Mouse (Mus musculus) liver, adult 2 months (tissue): ENCODE results near the gene Atp6v0e. TPM values are rescaled to one million over a fixed set of nuclear protein-coding genes. Genes with fewer than 3 reads are reported as not detected.

Experiments
- DNase-seq: peaks from one replicate; pipeline ENCODE4 v3.0.0-alpha.2; 2011; ENCODE audit warnings: low read depth, low spot score; ENCODE audit errors: extremely low read depth
- H3K27ac ChIP-seq: fragments of 200-500 bp; replicated peaks from 2 replicates; pipeline ENCODE4 v1.5.1; 2012; ENCODE audit warnings: low read depth, mild to moderate bottlenecking, control low read depth, inconsistent platforms, low read length; ENCODE audit not compliant: insufficient read depth
- H3K27me3 ChIP-seq: fragments of 200-500 bp; 2 replicates; pipeline ENCODE4 v1.6.1; 2012; ENCODE audit warnings: mild to moderate bottlenecking, moderate library complexity, low read length, inconsistent platforms; ENCODE audit not compliant: control insufficient read depth, insufficient read depth
- H3K36me3 ChIP-seq: fragments of 200-500 bp; 2 replicates; pipeline ENCODE4 v1.6.1; 2012; ENCODE audit warnings: low read length, inconsistent platforms; ENCODE audit not compliant: control insufficient read depth, insufficient read depth
- H3K4me1 ChIP-seq: fragments of 200-500 bp; 2 replicates; pipeline ENCODE4 v1.6.1; 2011; ENCODE audit warnings: low read length; ENCODE audit not compliant: control insufficient read depth, insufficient read depth
- H3K4me3 ChIP-seq: fragments of 200-500 bp; 2 replicates; pipeline ENCODE4 v1.5.1; 2011; ENCODE audit warnings: low read depth, mild to moderate bottlenecking, control low read depth, low read length, moderate library complexity; ENCODE audit not compliant: insufficient read depth
- H3K79me2 ChIP-seq: fragments of 200-500 bp; 2 replicates; pipeline ENCODE4 v1.6.1; 2012; ENCODE audit warnings: inconsistent platforms, mild to moderate bottlenecking, low read length, moderate library complexity; ENCODE audit not compliant: control insufficient read depth, insufficient read depth
- H3K9ac ChIP-seq: fragments of 200-500 bp; 2 replicates; pipeline ENCODE4 v1.6.1; 2012; ENCODE audit warnings: low read depth, mild to moderate bottlenecking, control low read depth, inconsistent platforms, low read length
- CTCF ChIP-seq: fragments of 200-500 bp; IDR thresholded peaks from 2 replicates; pipeline ENCODE4 v1.5.1; 2011; ENCODE audit warnings: low read depth, low read length, control low read depth
- POLR2A ChIP-seq: fragments of 200-500 bp; IDR thresholded peaks from 2 replicates; pipeline ENCODE4 v1.6.1; 2011; ENCODE audit warnings: low read length, control low read depth; ENCODE audit not compliant: insufficient read depth; ENCODE audit errors: extremely low read depth
- WGBS: fragments of 180-500 bp; shearing (Covaris S2); methylation state at CpG from one replicate; pipeline ENCODE4 v1.1.7; 2018; 5-methylcytosine and 5-hydroxymethylcytosine counted together
- polyA plus RNA-seq: library from polyadenylated mRNA; depleted of rRNA; stranded (reverse); fragments of >200 nt; gene quantifications from 2 replicates; pipeline ENCODE4 v1.2.3, GENCODE M21; 2012
- total RNA-seq: library from RNA; depleted of rRNA; stranded (reverse); fragments of >200 nt; gene quantifications from 2 replicates; pipeline ENCODE4 v1.2.3, GENCODE M21; 2014

Atp6v0e gene
- total and polyA plus RNA-seq, 2 experiments, result 108 to 122 TPM

- no peaks in the 10 kb centered on the region for H3K27me3 ChIP-seq
- TF ChIP-seq CTCF, result no peak
- TF ChIP-seq POLR2A, result no peak
- no peak overlapping the region for H3K4me3 ChIP-seq
- DNase-seq, result no peak
- no peak overlapping the region for H3K27ac ChIP-seq
- peaks cover 16% of the 10 kb centered on the region for H3K36me3 ChIP-seq
- H3K9ac ChIP-seq, result no peak overlapping the region
- WGBS, result 97% methylated on average over 8 of the region's 8 CpGs
- H3K79me2 ChIP-seq, result no peaks in the 10 kb centered on the region
- peaks cover 3% of the 10 kb centered on the region for H3K4me1 ChIP-seq
These were observed 19.6 kb upstream of the Atp6v0e start for GRCm38 (mm10) chr17:26643456-26643855.

GRCm38 (mm10) chr17:26643993-26644392 lies 19.0 kb upstream of the Atp6v0e start:
- no peak for DNase-seq
- Histone ChIP-seq H3K9ac (no peak overlapping the region), H3K27me3 (no peaks in the 10 kb centered on the region), H3K4me1 (0 out of 2 replicates have a peak, but pooled peaks cover 2% of the 10 kb centered on the region), H3K36me3 (peaks cover 16% of the 10 kb centered on the region), H3K27ac (no peak overlapping the region), H3K79me2 (no peaks in the 10 kb centered on the region), H3K4me3 (no peak overlapping the region)
- WGBS, result 98% methylated on average over 2 of the region's 2 CpGs
- no peak for TF ChIP-seq POLR2A
- TF ChIP-seq CTCF, result no peak

- 0 out of 2 replicates have a peak, but pooled peaks cover 2% of the 10 kb centered on the region for H3K4me1 ChIP-seq
- H3K9ac ChIP-seq, result no peak overlapping the region
- no peaks in the 10 kb centered on the region for H3K27me3 ChIP-seq
- WGBS, result 93% methylated on average over 9 of the region's 9 CpGs
- no peaks in the 10 kb centered on the region for H3K79me2 ChIP-seq
- H3K4me3 ChIP-seq, result no peak overlapping the region
- TF ChIP-seq POLR2A (no peak), CTCF (no peak)
- peaks cover 16% of the 10 kb centered on the region for H3K36me3 ChIP-seq
- DNase-seq, result no peak
- no peak overlapping the region for H3K27ac ChIP-seq
These were observed 18.3 kb upstream of the Atp6v0e start for GRCm38 (mm10) chr17:26644509-26645410.

GRCm38 (mm10) chr17:26645411-26645854 lies 17.6 kb upstream of the Atp6v0e start:
- Histone ChIP-seq H3K4me1 (0 out of 2 replicates have a peak, but pooled peaks cover 2% of the 10 kb centered on the region), H3K27ac (no peak overlapping the region), H3K4me3 (no peak overlapping the region), H3K9ac (no peak overlapping the region), H3K79me2 (no peaks in the 10 kb centered on the region), H3K36me3 (peaks cover 16% of the 10 kb centered on the region), H3K27me3 (no peaks in the 10 kb centered on the region)
- no peak for TF ChIP-seq POLR2A
- TF ChIP-seq CTCF, result no peak
- WGBS, result 95% methylated on average over 8 of the region's 8 CpGs
- DNase-seq, result no peak

- Histone ChIP-seq H3K79me2 (no peaks in the 10 kb centered on the region), H3K4me3 (no peak overlapping the region), H3K4me1 (0 out of 2 replicates have a peak, but pooled peaks cover 2% of the 10 kb centered on the region), H3K27ac (no peak overlapping the region; the same call in 1 of the 2 replicates), H3K9ac (no peak overlapping the region), H3K36me3 (peaks cover 12% of the 10 kb centered on the region; the same call in 1 of the 2 replicates), H3K27me3 (no peaks in the 10 kb centered on the region)
- 70% methylated on average over 13 of the region's 13 CpGs for WGBS
- TF ChIP-seq CTCF (no peak), POLR2A (no peak)
- no peak for DNase-seq
These were observed 15.7 kb upstream of the Atp6v0e start for GRCm38 (mm10) chr17:26647283-26647682.
